Mouse (Mus musculus): ENCODE data around the gene Cdc123. TPM values are rescaled to one million over a fixed set of nuclear protein-coding genes. Genes with fewer than 3 reads are reported as not detected.
"Not testable (repeated sequence)": the region's sequence is repeated elsewhere in the genome, so short reads cannot be mapped to it uniquely, and the experiment has no call there.

The Cdc123 gene
- polyA plus RNA-seq, 1 experiment from 2014 or later: 246 TPM

DNA sequence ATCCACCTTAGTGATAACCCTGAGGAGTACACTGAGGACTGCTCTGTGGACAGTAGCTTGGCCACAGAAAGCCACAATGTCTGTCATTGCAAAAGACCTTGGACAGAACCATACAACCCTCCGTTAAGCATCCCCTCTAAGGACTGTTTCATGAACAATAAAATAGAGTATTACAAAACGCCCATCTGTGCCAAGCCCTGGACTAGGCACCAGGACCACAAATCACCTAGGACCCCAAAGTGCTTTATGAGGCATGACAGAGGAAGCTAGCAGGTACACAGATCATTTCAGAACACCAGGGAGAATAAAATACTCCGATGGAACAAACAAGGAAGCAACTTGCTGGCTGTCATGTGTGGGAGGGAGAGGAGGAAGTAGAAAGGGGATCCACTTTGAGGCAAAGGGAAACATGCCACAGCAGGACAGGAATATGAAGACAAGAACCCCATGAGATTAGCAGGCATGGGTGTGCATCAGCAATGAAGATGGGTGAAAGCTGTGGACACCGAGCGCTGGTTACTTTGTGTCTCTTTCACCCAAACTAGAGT, 33.7 kb downstream of the Cdc123 start:
- no peaks in the 10 kb centered on the region for H3K9me3 ChIP-seq (ENCODE audit: control insufficient read depth, low read length)
- H3K9ac ChIP-seq: no peak overlapping the region
- WGBS: 97% methylated on average over 5 of the region's 5 CpGs
- no peak overlapping the region for H3K27ac ChIP-seq
- no peak for ATAC-seq (ENCODE audit: low FRiP score)
- H3K4me1 ChIP-seq (replicated peaks; ENCODE audit: control insufficient read depth, insufficient read depth, low read length): no peaks in the 10 kb centered on the region
- H3K4me3 ChIP-seq (replicated peaks; ENCODE audit: low read length): no peak overlapping the region
- no peak for DNase-seq (ENCODE audit: low spot score)
- no peaks in the 10 kb centered on the region for H3K27me3 ChIP-seq (ENCODE audit: control insufficient read depth, insufficient read depth, low read length)
- peaks cover 57% of the 10 kb centered on the region for H3K36me3 ChIP-seq (replicated peaks; ENCODE audit: control insufficient read depth, insufficient read depth)
- no peak overlapping the region for H3K4me2 ChIP-seq (replicated peaks)

- no peak overlapping the region for H3K4me2 ChIP-seq (replicated peaks)
- ATAC-seq (ENCODE audit: low FRiP score): no peak
- no peaks in the 10 kb centered on the region for H3K4me1 ChIP-seq (replicated peaks; ENCODE audit: control insufficient read depth, insufficient read depth, low read length)
- no peaks in the 10 kb centered on the region for H3K27me3 ChIP-seq (ENCODE audit: control insufficient read depth, insufficient read depth, low read length)
- no peaks in the 10 kb centered on the region for H3K9me3 ChIP-seq (ENCODE audit: control insufficient read depth, low read length)
- DNase-seq (ENCODE audit: low spot score): no peak
- no peak overlapping the region for H3K27ac ChIP-seq
- no peak overlapping the region for H3K9ac ChIP-seq
- no peak overlapping the region for H3K4me3 ChIP-seq (replicated peaks; ENCODE audit: low read length)
- 93% methylated on average over 5 of the region's 5 CpGs for WGBS
- H3K36me3 ChIP-seq (replicated peaks; ENCODE audit: control insufficient read depth, insufficient read depth): peaks cover 57% of the 10 kb centered on the region
Observed at GRCm38 (mm10) chr2:5810036-5810718, 34.8 kb downstream of the Cdc123 start.

DNA sequence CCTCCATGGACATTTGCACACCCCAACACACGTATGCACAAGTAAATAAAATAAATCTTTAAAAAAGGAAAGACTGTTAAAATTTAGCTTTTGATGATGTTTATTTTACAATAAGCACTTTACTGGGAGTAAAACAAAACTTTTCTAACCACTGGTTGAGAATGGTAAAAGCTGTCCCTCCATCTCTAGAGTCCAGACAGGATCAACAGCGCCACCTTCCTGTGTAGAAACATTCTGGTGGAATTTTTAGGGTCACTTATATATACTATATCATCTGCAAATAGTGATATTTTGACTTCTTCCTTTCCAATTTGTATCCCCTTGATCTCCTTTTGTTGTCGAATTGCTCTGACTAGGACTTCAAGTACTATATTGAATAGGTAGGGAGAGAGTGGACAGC, 38.8 kb downstream of the Cdc123 start:
- WGBS: 89% methylated on average over 3 of the region's 3 CpGs
- not testable (repeated sequence) for H3K4me2 ChIP-seq (replicated peaks); H3K27ac ChIP-seq; H3K4me3 ChIP-seq (replicated peaks; ENCODE audit: low read length); H3K9me3 ChIP-seq (ENCODE audit: control insufficient read depth, low read length); H3K9ac ChIP-seq; H3K27me3 ChIP-seq (ENCODE audit: control insufficient read depth, insufficient read depth, low read length); H3K4me1 ChIP-seq (replicated peaks; ENCODE audit: control insufficient read depth, insufficient read depth, low read length); ATAC-seq (ENCODE audit: low FRiP score)
- H3K36me3 ChIP-seq (replicated peaks; ENCODE audit: control insufficient read depth, insufficient read depth): peaks cover 66% of the 10 kb centered on the region
- DNase-seq (ENCODE audit: low spot score): peak; percentile 70

DNA sequence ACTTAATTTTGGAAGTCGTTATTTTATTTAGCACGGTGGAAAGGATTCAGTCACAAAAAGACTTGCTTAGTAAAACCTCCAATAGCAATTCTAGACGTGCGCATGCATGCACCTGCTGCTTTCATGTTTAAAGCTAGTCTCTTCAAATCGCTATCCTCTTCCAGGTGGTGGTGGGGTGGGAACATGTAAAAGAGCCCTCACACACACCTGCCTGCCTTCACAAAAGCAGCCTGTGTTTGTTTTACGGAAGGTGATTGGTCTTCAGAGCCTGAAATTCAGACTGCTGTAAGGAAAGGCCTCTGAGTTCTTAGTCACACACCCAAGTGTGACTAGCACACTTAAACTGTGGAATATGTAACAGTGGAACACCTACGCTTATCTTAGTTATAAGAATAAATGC, 39.7 kb downstream of the Cdc123 start:
- Histone ChIP-seq H3K4me3 (replicated peaks; ENCODE audit: low read length) (no peak overlapping the region), H3K4me2 (replicated peaks) (no peak overlapping the region), H3K4me1 (replicated peaks; ENCODE audit: control insufficient read depth, insufficient read depth, low read length) (no peaks in the 10 kb centered on the region), H3K36me3 (replicated peaks; ENCODE audit: control insufficient read depth, insufficient read depth) (peaks cover 66% of the 10 kb centered on the region), H3K9me3 (ENCODE audit: control insufficient read depth, low read length) (peaks cover 4% of the 10 kb centered on the region; the same call in 1 of the 2 replicates), H3K27me3 (ENCODE audit: control insufficient read depth, insufficient read depth, low read length) (no peaks in the 10 kb centered on the region), H3K9ac (no peak overlapping the region), H3K27ac (no peak overlapping the region)
- DNase-seq (ENCODE audit: low spot score) (no peak), ATAC-seq (ENCODE audit: low FRiP score) (no peak)
- WGBS: 96% methylated on average over 7 of the region's 7 CpGs

DNA sequence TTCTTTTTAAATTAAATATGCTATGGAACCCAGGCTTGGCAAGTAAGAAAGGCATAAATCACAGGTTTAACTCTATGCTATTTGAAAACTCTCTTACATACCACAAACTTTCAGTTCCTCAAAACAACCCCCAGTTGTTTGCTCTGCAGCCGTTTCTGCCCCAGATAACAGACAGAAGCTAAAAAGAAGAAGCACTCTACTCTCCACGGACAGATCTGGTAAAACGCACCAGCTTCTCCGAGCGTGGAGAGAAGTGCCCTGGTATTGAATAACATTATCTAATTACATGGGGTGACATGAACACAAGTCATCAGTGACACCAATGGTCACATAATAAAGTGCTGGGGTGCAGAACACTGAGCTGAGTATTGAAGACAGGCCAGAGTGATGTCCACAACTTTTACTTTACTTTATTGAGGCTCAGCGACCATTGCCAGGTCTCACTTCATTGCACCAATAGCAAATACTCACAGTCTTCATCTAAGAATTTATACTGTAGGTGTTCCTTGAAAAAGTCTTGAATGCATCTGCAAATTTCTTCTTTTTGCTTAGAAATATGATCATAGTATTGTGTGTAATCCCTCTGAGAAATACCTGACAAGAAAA, 40.4 kb downstream of the Cdc123 start:
- Histone ChIP-seq H3K4me3 (replicated peaks; ENCODE audit: low read length) (no peak overlapping the region), H3K4me2 (replicated peaks) (no peak overlapping the region), H3K9me3 (ENCODE audit: control insufficient read depth, low read length) (peaks cover 6% of the 10 kb centered on the region; the same call in 1 of the 2 replicates), H3K27ac (no peak overlapping the region), H3K9ac (no peak overlapping the region), H3K27me3 (ENCODE audit: control insufficient read depth, insufficient read depth, low read length) (no peaks in the 10 kb centered on the region), H3K4me1 (replicated peaks; ENCODE audit: control insufficient read depth, insufficient read depth, low read length) (no peaks in the 10 kb centered on the region), H3K36me3 (replicated peaks; ENCODE audit: control insufficient read depth, insufficient read depth) (peaks cover 59% of the 10 kb centered on the region)
- ATAC-seq (ENCODE audit: low FRiP score) (no peak), DNase-seq (ENCODE audit: low spot score) (no peak)
- WGBS: 90% methylated on average over 6 of the region's 6 CpGs

- WGBS: 97% methylated on average over 10 of the region's 10 CpGs
- DNase-seq (ENCODE audit: low spot score) (no peak), ATAC-seq (ENCODE audit: low FRiP score) (no peak)
- Histone ChIP-seq H3K4me2 (replicated peaks) (no peak overlapping the region), H3K36me3 (replicated peaks; ENCODE audit: control insufficient read depth, insufficient read depth) (peaks cover 64% of the 10 kb centered on the region), H3K4me3 (replicated peaks; ENCODE audit: low read length) (no peak overlapping the region), H3K27ac (no peak overlapping the region), H3K9ac (no peak overlapping the region), H3K9me3 (ENCODE audit: control insufficient read depth, low read length) (peaks cover 6% of the 10 kb centered on the region; the same call in 1 of the 2 replicates), H3K4me1 (replicated peaks; ENCODE audit: control insufficient read depth, insufficient read depth, low read length) (no peaks in the 10 kb centered on the region), H3K27me3 (ENCODE audit: control insufficient read depth, insufficient read depth, low read length) (no peaks in the 10 kb centered on the region)
Observed at GRCm38 (mm10) chr2:5801927-5802590, 42.9 kb downstream of the Cdc123 start.

DNA sequence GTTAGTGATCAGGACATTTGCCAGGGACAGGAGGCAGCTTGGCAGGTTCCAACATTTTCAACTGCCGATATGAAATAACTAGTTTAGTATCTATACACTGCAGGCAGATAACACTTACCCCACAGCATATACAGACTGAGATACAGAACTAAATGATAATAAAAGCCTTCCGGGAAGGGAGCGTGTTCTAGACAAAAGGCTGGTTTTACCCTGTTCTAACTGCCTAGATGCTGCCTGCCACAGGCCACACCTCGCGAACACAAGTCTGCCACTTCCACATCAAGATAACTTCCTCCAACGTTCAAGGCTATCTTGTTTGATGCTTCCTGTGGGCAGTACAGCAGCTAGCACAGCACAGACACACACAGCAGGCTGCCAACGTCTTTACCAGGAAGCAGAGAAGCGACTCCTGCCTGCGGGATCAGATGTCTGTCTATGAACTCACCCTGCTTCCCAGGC, 43.8 kb downstream of the Cdc123 start:
- Histone ChIP-seq H3K36me3 (replicated peaks; ENCODE audit: control insufficient read depth, insufficient read depth) (peaks cover 70% of the 10 kb centered on the region), H3K4me3 (replicated peaks; ENCODE audit: low read length) (no peak overlapping the region)
- no peak for ATAC-seq (ENCODE audit: low FRiP score)

DNA sequence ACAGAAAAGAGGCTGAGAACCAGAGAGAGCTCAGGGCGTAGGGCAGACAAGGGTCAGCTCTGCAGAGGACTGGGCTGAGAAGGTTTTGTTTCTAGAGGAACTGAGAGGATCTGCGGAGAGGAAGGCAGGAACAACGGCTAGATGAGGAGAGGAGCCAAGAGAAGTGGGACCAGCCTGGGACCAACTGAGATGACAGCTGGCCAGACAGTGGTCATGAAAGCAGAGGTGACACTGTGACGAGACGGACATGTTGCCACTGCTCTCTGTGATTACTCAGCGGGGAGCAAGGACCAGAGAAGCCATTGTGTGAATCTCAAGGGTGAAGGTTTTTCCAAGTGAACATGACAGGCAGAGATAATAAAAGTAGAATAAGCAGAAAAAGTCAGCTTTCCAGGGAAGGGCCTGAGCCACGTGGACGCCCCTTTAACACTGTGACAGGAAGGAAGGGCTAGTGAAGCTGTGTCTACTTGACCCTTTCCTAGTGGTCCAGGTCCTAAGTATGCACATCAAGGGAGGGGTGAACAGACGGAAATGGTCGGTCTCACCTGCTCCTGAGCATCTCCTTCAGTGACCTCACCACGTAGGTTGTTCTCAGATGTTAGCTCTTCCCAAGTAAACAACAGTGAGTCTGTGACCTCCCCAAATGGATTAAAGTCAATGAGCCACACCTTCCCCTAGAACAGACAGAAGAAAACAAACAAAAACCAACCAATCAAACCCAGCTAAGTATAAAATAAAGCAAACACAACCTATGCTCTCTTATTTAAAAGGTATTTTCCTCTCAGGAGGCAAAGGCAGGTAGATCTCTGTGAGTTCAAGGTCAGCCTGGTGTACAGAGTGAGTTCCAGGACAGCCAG, 46.9 kb downstream of the Cdc123 start:
- DNase-seq (ENCODE audit: low spot score): no peak
- Histone ChIP-seq H3K36me3 (replicated peaks; ENCODE audit: control insufficient read depth, insufficient read depth) (peaks cover 76% of the 10 kb centered on the region), H3K9ac (no peak overlapping the region), H3K9me3 (ENCODE audit: control insufficient read depth, low read length) (peaks cover 6% of the 10 kb centered on the region; the same call in 1 of the 2 replicates), H3K4me3 (replicated peaks; ENCODE audit: low read length) (no peak overlapping the region), H3K27ac (no peak overlapping the region), H3K4me2 (replicated peaks) (no peak overlapping the region), H3K27me3 (ENCODE audit: control insufficient read depth, insufficient read depth, low read length) (no peaks in the 10 kb centered on the region), H3K4me1 (replicated peaks; ENCODE audit: control insufficient read depth, insufficient read depth, low read length) (no peaks in the 10 kb centered on the region)
- 89% methylated on average over 11 of the region's 11 CpGs for whole genome bisulfite sequencing
- no peak for ATAC-seq (ENCODE audit: low FRiP score)

More for the DNA sequence above, 43.8 kb downstream of the Cdc123 start:
- no peaks in the 10 kb centered on the region for H3K27me3 ChIP-seq (ENCODE audit: control insufficient read depth, insufficient read depth, low read length)
- DNase-seq (ENCODE audit: low spot score): no peak
- H3K9ac ChIP-seq: no peak overlapping the region
- no peak overlapping the region for H3K4me2 ChIP-seq (replicated peaks)
- H3K4me1 ChIP-seq (replicated peaks; ENCODE audit: control insufficient read depth, insufficient read depth, low read length): no peaks in the 10 kb centered on the region
- WGBS: 95% methylated on average over 9 of the region's 9 CpGs
- H3K27ac ChIP-seq: no peak overlapping the region
- peaks cover 6% of the 10 kb centered on the region; the same call in 1 of the 2 replicates for H3K9me3 ChIP-seq (ENCODE audit: control insufficient read depth, low read length)
